Mouse (Mus musculus): ENCODE measurements around the gene Olfr514.
"Not testable (repeated sequence)": the region's sequence is repeated elsewhere in the genome, so short reads cannot be mapped to it uniquely, and the experiment has no call there.

The Olfr514 gene

GRCm38 (mm10) chr7:108825897-108826296, at the start of gene Olfr514:
Gene Olfr514, minus strand, starts transcription at chr7:108825997.
- DNase-seq (ENCODE audit: extremely low read depth, low read depth, low spot score) = no peak

GRCm38 (mm10) chr7:108872279-108872678, 46.5 kb upstream of the Olfr514 start, which contains the start of gene Olfr517:
Gene Olfr517, minus strand, starts transcription at chr7:108872379.
- no peak for DNase-seq (ENCODE audit: extremely low read depth, low read depth, low spot score)

DNA sequence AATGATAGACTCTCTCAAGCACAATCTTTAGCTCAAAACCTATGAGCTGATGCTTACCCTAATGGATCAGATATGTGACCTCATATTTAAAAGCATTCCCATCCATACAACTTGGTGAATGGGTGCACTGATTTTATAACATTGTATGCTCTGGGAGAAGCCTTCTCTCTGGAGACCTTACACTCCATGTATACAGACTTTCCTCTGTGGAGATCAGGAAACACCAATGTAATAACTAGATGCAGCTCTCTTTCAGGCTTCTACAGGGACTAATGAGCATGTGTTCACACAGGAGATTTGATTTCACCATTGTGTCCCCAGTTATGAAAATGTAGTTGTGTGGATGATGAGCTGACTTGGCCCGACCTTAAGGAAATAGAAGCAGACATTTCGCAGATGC, 24.6 kb upstream of the Olfr514 start, which contains the start of gene Olfr516:
TSS of gene Olfr516 (minus strand) at position 101 of the 400 bp plus-strand sequence.
- DNase-seq (ENCODE audit: extremely low read depth, low read depth, low spot score) = no peak

DNA sequence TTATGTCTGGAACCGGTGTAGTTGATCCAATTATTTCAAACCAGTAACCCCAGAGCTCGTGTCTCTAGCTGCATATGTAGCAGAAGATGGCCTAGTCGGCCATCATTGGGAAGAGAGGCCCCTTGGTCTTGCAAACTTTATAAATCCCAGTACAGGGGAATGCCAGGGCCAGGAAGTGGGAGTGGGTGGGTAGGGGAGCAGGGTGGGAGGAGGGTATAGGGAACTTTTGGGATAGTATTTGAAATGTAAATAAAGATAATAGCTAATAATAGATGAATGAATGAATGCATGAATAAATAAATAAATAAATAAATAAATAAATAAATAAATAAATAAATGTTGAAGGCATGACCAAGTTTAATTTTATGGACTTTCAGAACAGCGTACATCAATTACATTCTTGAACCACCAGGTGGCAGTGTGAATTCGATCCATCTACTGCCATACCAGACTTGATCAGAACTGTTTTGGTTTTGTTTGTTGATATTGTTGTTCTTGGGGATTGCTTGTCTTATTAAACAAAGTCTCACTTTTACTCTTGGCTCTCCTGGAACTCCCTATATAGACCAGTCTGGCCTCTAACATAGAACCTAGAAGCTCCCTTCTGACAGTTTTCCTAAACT, 11.1 kb downstream of the Olfr514 start:
- not testable (repeated sequence) for DNase-seq (ENCODE audit: extremely low read depth, low read depth, low spot score)

GRCm38 (mm10) chr7:108797205-108797933, 28.4 kb downstream of the Olfr514 start:
- no peak for DNase-seq (ENCODE audit: extremely low read depth, low read depth, low spot score)

All from fat pad, adult 2 months (tissue).